ENCODE assay signal across 13 mouse cellular contexts in the genomic region with DNA sequence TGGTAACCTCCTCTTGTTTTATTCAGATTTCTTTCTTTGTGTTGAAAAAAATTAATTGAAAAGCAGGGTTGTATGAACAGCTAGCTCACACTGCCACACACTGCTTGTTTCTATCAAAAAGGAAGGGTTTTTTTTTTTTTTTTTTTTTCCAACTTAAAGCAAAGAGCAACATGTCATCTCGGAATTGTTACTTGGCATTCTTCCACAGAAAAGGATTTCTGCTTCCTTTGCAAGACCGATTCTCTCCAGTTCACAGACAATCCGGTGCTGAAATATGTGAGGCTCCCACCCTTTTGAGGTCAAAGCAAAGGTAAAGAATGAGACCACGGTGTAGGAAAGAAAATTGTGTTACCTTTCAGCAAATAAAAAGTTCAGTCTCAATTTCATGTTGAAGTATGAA.
"Had no signal": no experiment of that assay in that cellular context is flagged by ENCODE, and none has a peak within 500 bp of the region (broad histone marks: within the 10 kb centered on the region; RNA-seq: fewer than 3 reads in every experiment).

No protein-coding gene starts in this region.

- ATAC-seq: lung, postnatal 0 days had no signal

- H3K9me3 ChIP-seq: kidney, embryonic 15.5 days; limb, embryonic 13.5 days; midbrain, embryonic 10.5 days; neural tube, embryonic 12.5 days had no signal

- H3K27ac ChIP-seq: kidney, embryonic 15.5 days; limb, embryonic 13.5 days; liver, embryonic 14.5 days; midbrain, embryonic 10.5 days; neural tube, embryonic 12.5 days had no signal

- H3K4me3 ChIP-seq: kidney, embryonic 15.5 days; limb, embryonic 13.5 days; midbrain, embryonic 10.5 days; neural tube, embryonic 12.5 days had no signal

- H3K9ac ChIP-seq: kidney, embryonic 15.5 days; limb, embryonic 13.5 days; liver, embryonic 14.5 days; neural tube, embryonic 12.5 days had no signal

- H3K27me3 ChIP-seq: kidney, embryonic 15.5 days; limb, embryonic 13.5 days; neural tube, embryonic 12.5 days had no signal

- H3K36me3 ChIP-seq: kidney, embryonic 15.5 days; limb, embryonic 13.5 days; midbrain, embryonic 10.5 days; neural tube, embryonic 12.5 days had no signal

- H3K4me2 ChIP-seq: kidney, embryonic 15.5 days; limb, embryonic 13.5 days; neural tube, embryonic 12.5 days had no signal

- DNase-seq: kidney, adult 18-20 months; kidney, postnatal 4 days; left cerebral cortex, postnatal 4 days; lung, postnatal 4 days; spleen, adult 18-20 months; thymus, adult 18-20 months; thymus, postnatal 14 days had no signal

- H3K4me1 ChIP-seq: kidney, embryonic 15.5 days; limb, embryonic 13.5 days; midbrain, embryonic 10.5 days; neural tube, embryonic 12.5 days had no signal
